Mouse (Mus musculus) liver, adult 2 months (tissue): ENCODE results near the gene Dnase1l2. TPM values are rescaled to one million over a fixed set of nuclear protein-coding genes. Genes with fewer than 3 reads are reported as not detected.
"Not testable (repeated sequence)": the region's sequence is repeated elsewhere in the genome, so short reads cannot be mapped to it uniquely, and the experiment has no call there.

Experiments used
- DNase-seq: peaks from one replicate; pipeline ENCODE4 v3.0.0-alpha.2; 2011; ENCODE audit warnings: low read depth, low spot score; ENCODE audit errors: extremely low read depth
- H3K27ac ChIP-seq: fragments of 200-500 bp; replicated peaks from 2 replicates; pipeline ENCODE4 v1.5.1; 2012; ENCODE audit warnings: low read depth, mild to moderate bottlenecking, control low read depth, inconsistent platforms, low read length; ENCODE audit not compliant: insufficient read depth
- H3K27me3 ChIP-seq: fragments of 200-500 bp; 2 replicates; pipeline ENCODE4 v1.6.1; 2012; ENCODE audit warnings: mild to moderate bottlenecking, moderate library complexity, low read length, inconsistent platforms; ENCODE audit not compliant: control insufficient read depth, insufficient read depth
- H3K36me3 ChIP-seq: fragments of 200-500 bp; 2 replicates; pipeline ENCODE4 v1.6.1; 2012; ENCODE audit warnings: low read length, inconsistent platforms; ENCODE audit not compliant: control insufficient read depth, insufficient read depth
- H3K4me1 ChIP-seq: fragments of 200-500 bp; 2 replicates; pipeline ENCODE4 v1.6.1; 2011; ENCODE audit warnings: low read length; ENCODE audit not compliant: control insufficient read depth, insufficient read depth
- H3K4me3 ChIP-seq: fragments of 200-500 bp; 2 replicates; pipeline ENCODE4 v1.5.1; 2011; ENCODE audit warnings: low read depth, mild to moderate bottlenecking, control low read depth, low read length, moderate library complexity; ENCODE audit not compliant: insufficient read depth
- H3K79me2 ChIP-seq: fragments of 200-500 bp; 2 replicates; pipeline ENCODE4 v1.6.1; 2012; ENCODE audit warnings: inconsistent platforms, mild to moderate bottlenecking, low read length, moderate library complexity; ENCODE audit not compliant: control insufficient read depth, insufficient read depth
- H3K9ac ChIP-seq: fragments of 200-500 bp; 2 replicates; pipeline ENCODE4 v1.6.1; 2012; ENCODE audit warnings: low read depth, mild to moderate bottlenecking, control low read depth, inconsistent platforms, low read length
- CTCF ChIP-seq: fragments of 200-500 bp; IDR thresholded peaks from 2 replicates; pipeline ENCODE4 v1.5.1; 2011; ENCODE audit warnings: low read depth, low read length, control low read depth
- POLR2A ChIP-seq: fragments of 200-500 bp; IDR thresholded peaks from 2 replicates; pipeline ENCODE4 v1.6.1; 2011; ENCODE audit warnings: low read length, control low read depth; ENCODE audit not compliant: insufficient read depth; ENCODE audit errors: extremely low read depth
- WGBS: fragments of 180-500 bp; shearing (Covaris S2); methylation state at CpG from one replicate; pipeline ENCODE4 v1.1.7; 2018; 5-methylcytosine and 5-hydroxymethylcytosine counted together
- polyA plus RNA-seq: library from polyadenylated mRNA; depleted of rRNA; stranded (reverse); fragments of >200 nt; gene quantifications from 2 replicates; pipeline ENCODE4 v1.2.3, GENCODE M21; 2012
- total RNA-seq: library from RNA; depleted of rRNA; stranded (reverse); fragments of >200 nt; gene quantifications from 2 replicates; pipeline ENCODE4 v1.2.3, GENCODE M21; 2014

The Dnase1l2 gene
- total and polyA plus RNA-seq, 2 experiments: 0.74 to 2.4 TPM

DNA sequence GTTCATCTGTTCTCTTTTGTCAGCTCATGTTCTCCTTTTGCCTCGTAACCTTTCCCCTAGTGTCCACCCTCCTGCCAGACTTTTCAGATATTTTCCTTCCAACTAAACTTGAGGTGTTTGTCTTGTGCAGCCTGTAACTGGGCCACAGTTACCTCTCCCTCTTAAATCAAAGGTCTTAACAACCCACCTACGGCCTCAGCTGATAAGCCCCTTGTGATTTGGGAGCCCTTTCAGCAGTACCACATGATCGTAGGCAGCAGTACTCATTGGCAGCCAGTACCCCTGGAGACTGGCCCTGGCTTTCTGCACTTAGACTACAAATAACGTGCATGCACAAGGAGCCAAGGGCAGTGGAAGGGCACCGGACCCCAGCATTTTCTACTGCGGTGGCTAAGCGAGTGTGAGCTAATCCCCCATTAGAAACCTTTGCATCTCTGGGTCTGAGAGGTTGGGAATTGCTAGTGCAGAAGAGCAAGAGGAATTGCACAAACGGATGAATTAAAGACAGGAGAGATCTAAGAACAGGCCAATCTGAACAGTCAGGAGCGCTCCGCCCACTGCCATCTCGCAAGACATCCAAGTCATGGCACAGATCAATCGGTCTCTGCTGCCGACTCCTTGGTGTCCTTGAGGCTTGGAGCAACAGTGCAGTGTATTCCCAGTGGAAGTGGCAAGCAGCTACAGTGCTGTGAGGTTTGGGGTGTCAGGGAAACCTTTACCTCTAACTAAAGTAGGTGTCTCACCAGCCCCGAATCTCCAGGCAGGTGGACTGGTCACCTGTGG lies 13.5 kb downstream of the Dnase1l2 start:
- peak; percentile 89 for DNase-seq
- TF ChIP-seq CTCF (no peak), POLR2A (no peak)
- Histone ChIP-seq H3K4me1 (peaks cover 6% of the 10 kb centered on the region), H3K79me2 (peaks cover 17% of the 10 kb centered on the region; the same call in 1 of the 2 replicates), H3K4me3 (no peak overlapping the region; the same call in 1 of the 2 replicates), H3K36me3 (peaks cover 19% of the 10 kb centered on the region; the same call in 1 of the 2 replicates), H3K27me3 (no peaks in the 10 kb centered on the region), H3K27ac (peak overlapping the region; percentile 90), H3K9ac (peak overlapping the region; percentile 19)
- WGBS: 38% methylated on average over 14 of the region's 14 CpGs

DNA sequence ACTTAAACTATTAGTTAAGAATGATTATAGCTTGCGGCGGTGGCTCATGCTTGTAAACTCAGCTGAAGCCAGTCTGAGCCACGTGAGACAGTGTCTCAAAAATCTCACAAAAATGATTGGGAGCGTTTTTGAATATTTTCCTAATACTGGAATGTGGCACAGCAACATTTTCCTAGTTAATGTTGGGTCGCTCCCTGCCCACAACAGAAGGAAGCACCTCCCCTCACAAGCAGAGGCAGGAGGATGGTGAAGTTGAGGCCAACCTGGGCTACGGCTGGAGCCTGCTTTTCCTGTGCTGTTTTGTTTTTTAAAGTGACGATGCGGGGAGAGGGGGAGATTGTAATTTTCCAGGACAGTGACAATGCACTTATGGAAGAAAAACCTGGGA lies 15.7 kb downstream of the Dnase1l2 start:
- Histone ChIP-seq H3K4me3 (peak overlapping the region; percentile 69), H3K36me3 (peaks cover 23% of the 10 kb centered on the region), H3K79me2 (peaks cover 17% of the 10 kb centered on the region; the same call in 1 of the 2 replicates), H3K27me3 (no peaks in the 10 kb centered on the region), H3K4me1 (peaks cover 6% of the 10 kb centered on the region), H3K9ac (peak overlapping the region; percentile 93), H3K27ac (peak overlapping the region; percentile 85)
- TF ChIP-seq CTCF (no peak), POLR2A (no peak)
- WGBS: 0% methylated on average over 8 of the region's 8 CpGs
- DNase-seq: peak; percentile 70

DNA sequence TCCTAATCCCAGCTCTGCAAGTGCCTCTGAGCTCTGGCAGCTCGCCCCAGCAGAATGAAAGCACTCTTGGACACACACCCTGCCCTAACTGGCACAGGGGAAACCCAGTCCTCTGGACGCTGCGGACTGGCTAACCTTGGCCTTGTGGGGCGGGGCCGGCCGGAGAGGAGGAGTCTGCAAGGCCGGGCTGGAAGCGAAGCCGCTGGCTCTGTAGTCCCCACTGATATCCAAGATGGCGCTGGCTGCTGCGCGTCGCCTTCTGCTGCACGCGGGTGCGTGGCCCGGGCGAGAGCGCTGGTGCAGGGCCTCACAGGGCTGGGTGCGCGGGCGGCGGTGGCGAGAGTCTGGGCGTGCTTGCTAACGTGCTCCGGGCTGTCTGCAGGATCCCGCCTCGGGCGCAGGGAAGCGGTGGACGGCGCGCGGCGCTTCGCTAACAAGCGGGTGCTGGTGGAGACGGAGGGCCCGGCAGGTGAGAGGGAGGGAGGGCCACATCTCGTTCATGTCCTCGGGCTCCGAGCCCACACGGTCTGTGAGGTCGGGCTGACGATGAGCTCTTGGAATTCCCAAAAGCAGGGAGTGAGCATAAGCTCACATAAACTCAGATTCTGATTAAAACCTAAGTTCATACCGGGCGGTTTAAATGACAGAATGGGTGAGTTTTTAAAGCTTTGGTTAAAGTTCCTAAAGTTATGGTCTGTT lies 16.3 kb downstream of the Dnase1l2 start, which contains the start of gene Eci1:
TSS of gene Eci1 (plus strand) at position 171 of the 699 bp plus-strand sequence.
- H3K9ac ChIP-seq: peak within 1 kb of the TSS; percentile 93
- H3K27ac ChIP-seq: peak within 1 kb of the TSS; percentile 85
- TF ChIP-seq CTCF: no peak
- peak; percentile 94 for TF ChIP-seq POLR2A
- WGBS: 1% methylated on average over 48 of the region's 48 CpGs
- H3K36me3 ChIP-seq: peaks cover 28% of the 10 kb centered on the region
- H3K27me3 ChIP-seq: no peaks in the 10 kb centered on the region
- peak within 1 kb of the TSS; percentile 69 for H3K4me3 ChIP-seq
- H3K4me1 ChIP-seq: peaks cover 6% of the 10 kb centered on the region
- DNase-seq: peak; percentile 98
- peaks cover 13% of the 10 kb centered on the region; the same call in 1 of the 2 replicates for H3K79me2 ChIP-seq

DNA sequence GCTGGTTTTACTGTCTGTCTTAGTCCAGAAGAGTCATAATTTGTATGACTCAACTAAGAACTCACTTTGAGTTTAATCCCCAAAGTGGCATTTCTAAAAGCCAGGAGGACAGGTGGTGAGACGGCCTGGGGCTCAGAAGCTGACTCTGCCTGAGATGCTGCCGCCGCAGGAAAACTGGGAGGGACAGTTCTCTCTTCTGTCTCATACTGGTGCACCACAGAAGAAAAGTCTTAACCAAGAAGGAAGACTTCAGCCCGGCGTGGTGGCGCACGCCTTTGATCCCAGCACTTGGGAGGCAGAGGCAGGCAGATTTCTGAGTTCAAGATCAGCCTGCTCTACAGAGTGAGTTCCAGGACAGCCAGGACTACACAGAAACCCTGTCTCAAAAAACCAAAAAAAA lies 17.0 kb downstream of the Dnase1l2 start:
- peak overlapping the region; percentile 18; the same call in 1 of the 2 replicates for H3K27ac ChIP-seq

DNA sequence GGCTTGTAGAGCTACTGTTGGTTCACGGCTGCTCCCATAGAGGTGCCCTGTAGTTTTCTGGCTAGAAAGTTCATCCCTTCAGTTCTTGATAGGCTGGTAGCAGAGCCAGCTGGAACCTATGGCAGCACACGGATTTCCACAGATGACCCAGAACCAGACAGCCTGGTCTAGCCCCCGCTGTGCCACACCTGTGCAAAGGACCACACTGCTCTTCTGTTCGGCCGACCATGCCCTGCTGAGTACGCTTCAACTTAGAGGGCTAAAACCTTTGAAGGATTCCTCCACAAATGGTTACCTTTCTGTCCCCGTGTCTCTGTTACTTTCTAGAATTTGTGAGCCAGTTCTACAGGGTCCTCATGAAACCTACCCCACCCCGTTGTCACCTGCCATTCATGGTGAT lies 17.6 kb downstream of the Dnase1l2 start:
- not testable (repeated sequence) for H3K9ac ChIP-seq, H3K4me1 ChIP-seq, H3K27me3 ChIP-seq, DNase-seq, H3K4me3 ChIP-seq, H3K79me2 ChIP-seq, H3K27ac ChIP-seq
- H3K36me3 ChIP-seq: peaks cover 40% of the 10 kb centered on the region
- whole genome bisulfite sequencing: 98% methylated on average over 6 of the region's 8 CpGs

More for the DNA sequence above, 17.0 kb downstream of the Dnase1l2 start:
- H3K9ac ChIP-seq: no peak overlapping the region
- no peak overlapping the region for H3K4me3 ChIP-seq
- no peaks in the 10 kb centered on the region for H3K27me3 ChIP-seq
- H3K36me3 ChIP-seq: peaks cover 35% of the 10 kb centered on the region
- TF ChIP-seq CTCF (no peak), POLR2A (no peak)
- peaks cover 12% of the 10 kb centered on the region; the same call in 1 of the 2 replicates for H3K79me2 ChIP-seq
- no peak for DNase-seq
- 90% methylated on average over 7 of the region's 7 CpGs for WGBS
- peaks cover 6% of the 10 kb centered on the region for H3K4me1 ChIP-seq

DNA sequence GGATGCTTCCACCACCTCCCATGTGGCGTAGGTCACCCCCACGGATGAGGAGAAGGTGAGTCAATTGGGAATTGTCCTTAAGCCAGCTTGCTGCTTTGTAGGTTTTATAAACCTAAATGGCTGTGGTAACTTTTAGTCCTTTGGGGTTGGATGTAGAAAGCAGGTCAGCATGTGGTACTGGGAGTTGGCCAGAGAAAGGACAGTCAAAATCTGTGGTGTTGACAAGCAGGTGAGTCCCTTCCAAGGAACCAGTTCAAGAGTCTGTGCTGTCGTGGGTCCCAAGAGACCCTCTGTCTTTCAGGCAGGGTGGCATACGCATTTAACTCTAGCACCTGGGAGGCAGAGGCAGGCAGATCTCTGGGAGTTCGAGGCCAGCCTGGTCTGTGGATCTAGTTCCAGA lies 18.4 kb downstream of the Dnase1l2 start:
- no peak overlapping the region for H3K4me3 ChIP-seq
- no peaks in the 10 kb centered on the region for H3K27me3 ChIP-seq
- H3K4me1 ChIP-seq: no peaks in the 10 kb centered on the region
- DNase-seq: no peak
- peaks cover 49% of the 10 kb centered on the region for H3K36me3 ChIP-seq
- H3K27ac ChIP-seq: no peak overlapping the region
- no peaks in the 10 kb centered on the region; the same call in 1 of the 2 replicates for H3K79me2 ChIP-seq
- TF ChIP-seq POLR2A (no peak), CTCF (no peak)
- no peak overlapping the region for H3K9ac ChIP-seq
- 95% methylated on average over 5 of the region's 5 CpGs for WGBS
